Mouse (Mus musculus): ENCODE measurements around the gene Il6st. TPM values are rescaled to one million over a fixed set of nuclear protein-coding genes. Genes with fewer than 3 reads are reported as not detected.

The Il6st gene
- polyA plus RNA-seq, 1 experiment: 19.5 TPM

GRCm38 (mm10) chr13:112490036-112490435, 26.2 kb downstream of the Il6st start:
- TF ChIP-seq POLR2A (IDR thresholded peaks at IDR 0.05; ENCODE audit: borderline replicate concordance, extremely low read depth, insufficient read depth, insufficient read length, poor library complexity, severe bottlenecking) (no peak), CTCF (IDR thresholded peaks at IDR 0.05; ENCODE audit: borderline replicate concordance, extremely low read depth, insufficient read depth, insufficient read length) (no peak)
- DNase-seq (ENCODE audit: low read depth): no peak

GRCm38 (mm10) chr13:112491636-112492284, 27.9 kb downstream of the Il6st start:
- no peak for TF ChIP-seq CTCF (IDR thresholded peaks at IDR 0.05; ENCODE audit: borderline replicate concordance, extremely low read depth, insufficient read depth, insufficient read length)
- no peak for DNase-seq (ENCODE audit: low read depth)

DNA sequence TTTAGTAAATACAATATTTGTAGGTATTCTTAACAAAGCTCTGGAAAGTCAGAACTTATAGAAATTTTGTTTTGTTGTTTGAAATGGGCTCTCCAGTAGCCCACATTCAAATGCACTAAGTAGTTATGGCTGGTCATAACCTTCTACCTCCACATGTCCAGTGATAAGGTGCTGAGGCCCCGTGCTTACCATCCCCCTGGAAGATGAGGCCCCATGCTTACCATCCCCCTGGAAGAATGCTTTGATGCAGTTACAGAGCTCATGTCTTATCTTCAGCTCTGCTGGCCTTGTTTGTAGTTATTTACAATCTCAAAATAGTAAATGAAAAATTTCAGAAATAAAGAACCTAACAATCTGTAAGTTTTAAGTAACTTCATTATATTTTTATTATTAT, 28.4 kb downstream of the Il6st start:
- no peak for DNase-seq (ENCODE audit: low read depth)
- TF ChIP-seq POLR2A (IDR thresholded peaks at IDR 0.05; ENCODE audit: borderline replicate concordance, extremely low read depth, insufficient read depth, insufficient read length, poor library complexity, severe bottlenecking) (no peak), CTCF (IDR thresholded peaks at IDR 0.05; ENCODE audit: borderline replicate concordance, extremely low read depth, insufficient read depth, insufficient read length) (no peak)

GRCm38 (mm10) chr13:112494590-112494989, 30.7 kb downstream of the Il6st start:
- TF ChIP-seq CTCF (IDR thresholded peaks at IDR 0.05; ENCODE audit: borderline replicate concordance, extremely low read depth, insufficient read depth, insufficient read length) (no peak), POLR2A (IDR thresholded peaks at IDR 0.05; ENCODE audit: borderline replicate concordance, extremely low read depth, insufficient read depth, insufficient read length, poor library complexity, severe bottlenecking) (no peak)
- no peak for DNase-seq (ENCODE audit: low read depth)

DNA sequence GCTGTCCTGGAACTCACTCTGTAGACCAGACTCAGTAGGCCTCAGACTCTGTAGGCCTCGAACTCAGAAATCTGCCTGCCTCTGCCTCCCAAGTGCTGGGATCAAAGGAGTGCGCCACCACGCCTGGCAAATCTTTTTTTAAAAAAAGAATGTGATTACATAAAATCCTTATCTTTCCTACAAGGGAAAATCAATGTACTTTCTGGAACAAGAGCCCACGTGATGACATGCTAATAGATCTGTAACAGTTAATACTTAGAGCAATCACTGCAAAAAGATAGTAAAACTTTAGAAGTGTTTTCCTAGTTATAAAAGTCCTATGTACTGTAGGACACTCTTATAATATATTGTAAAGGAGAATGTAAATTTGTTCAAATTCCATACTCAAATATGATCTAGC, 36.2 kb downstream of the Il6st start:
- no peak for TF ChIP-seq POLR2A (IDR thresholded peaks at IDR 0.05; ENCODE audit: borderline replicate concordance, extremely low read depth, insufficient read depth, insufficient read length, poor library complexity, severe bottlenecking)
- TF ChIP-seq CTCF (IDR thresholded peaks at IDR 0.05; ENCODE audit: borderline replicate concordance, extremely low read depth, insufficient read depth, insufficient read length): no peak
- no peak for DNase-seq (ENCODE audit: low read depth)

GRCm38 (mm10) chr13:112500466-112500865, 36.6 kb downstream of the Il6st start:
- no peak for DNase-seq (ENCODE audit: low read depth)
- TF ChIP-seq POLR2A (IDR thresholded peaks at IDR 0.05; ENCODE audit: borderline replicate concordance, extremely low read depth, insufficient read depth, insufficient read length, poor library complexity, severe bottlenecking): no peak
- TF ChIP-seq CTCF (IDR thresholded peaks at IDR 0.05; ENCODE audit: borderline replicate concordance, extremely low read depth, insufficient read depth, insufficient read length): no peak

DNA sequence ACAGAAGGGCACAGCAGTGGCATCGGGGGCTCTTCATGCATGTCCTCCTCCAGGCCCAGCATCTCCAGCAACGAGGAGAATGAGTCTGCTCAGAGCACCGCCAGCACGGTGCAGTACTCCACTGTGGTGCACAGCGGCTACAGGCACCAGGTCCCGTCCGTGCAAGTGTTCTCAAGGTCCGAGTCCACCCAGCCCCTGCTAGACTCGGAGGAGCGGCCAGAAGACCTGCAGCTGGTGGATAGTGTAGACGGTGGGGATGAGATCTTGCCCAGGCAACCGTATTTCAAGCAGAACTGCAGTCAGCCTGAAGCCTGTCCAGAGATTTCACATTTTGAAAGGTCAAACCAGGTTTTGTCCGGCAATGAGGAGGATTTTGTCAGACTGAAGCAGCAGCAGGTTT, 40.0 kb downstream of the Il6st start:
- no peak for DNase-seq (ENCODE audit: low read depth)

DNA sequence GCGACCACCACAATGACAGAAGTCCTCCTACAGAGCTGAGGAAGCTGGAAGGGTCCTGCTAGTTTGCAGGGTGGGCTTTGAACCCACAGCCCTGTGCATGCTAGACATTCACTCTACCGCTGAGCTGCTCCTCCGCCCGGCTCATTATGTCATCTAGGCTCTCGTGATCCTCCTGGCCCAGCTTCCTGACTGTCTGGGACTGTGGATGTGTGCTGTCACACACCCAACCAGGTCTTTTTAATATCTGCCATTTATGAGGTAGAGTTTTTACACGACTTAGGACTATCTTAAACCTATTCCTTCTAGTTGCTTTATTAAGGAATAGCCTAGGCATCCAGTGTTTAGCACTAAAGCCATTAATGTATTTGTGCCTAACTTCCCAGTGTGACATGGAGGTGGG, 41.6 kb downstream of the Il6st start:
- DNase-seq (ENCODE audit: low read depth): no peak
- no peak for TF ChIP-seq CTCF (IDR thresholded peaks at IDR 0.05; ENCODE audit: borderline replicate concordance, extremely low read depth, insufficient read depth, insufficient read length)
- no peak for TF ChIP-seq POLR2A (IDR thresholded peaks at IDR 0.05; ENCODE audit: borderline replicate concordance, extremely low read depth, insufficient read depth, insufficient read length, poor library complexity, severe bottlenecking)

More for the DNA sequence above, 40.0 kb downstream of the Il6st start:
- no peak for TF ChIP-seq CTCF (IDR thresholded peaks at IDR 0.05; ENCODE audit: borderline replicate concordance, extremely low read depth, insufficient read depth, insufficient read length)
- no peak for TF ChIP-seq POLR2A (IDR thresholded peaks at IDR 0.05; ENCODE audit: borderline replicate concordance, extremely low read depth, insufficient read depth, insufficient read length, poor library complexity, severe bottlenecking)

DNA sequence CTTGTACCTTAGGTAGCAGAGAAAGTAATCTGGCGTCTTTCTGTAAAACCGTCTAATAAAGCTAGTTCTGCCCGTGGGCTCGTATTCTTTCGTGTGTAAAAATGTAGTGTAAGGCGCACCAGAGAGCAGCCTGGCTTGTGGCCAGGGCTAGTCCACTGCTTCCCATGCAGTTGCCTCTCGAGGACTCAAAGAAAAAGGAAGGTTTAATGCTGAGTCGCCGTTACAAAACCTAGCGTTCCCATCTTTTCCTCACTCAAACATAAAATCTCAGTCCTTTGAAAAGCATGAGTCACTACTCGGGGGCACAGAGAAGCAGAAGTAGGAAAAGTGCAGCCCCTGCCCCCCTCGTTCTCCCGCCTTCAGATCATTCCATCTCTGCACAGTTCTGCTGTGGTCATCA, 42.9 kb downstream of the Il6st start:
- peak; percentile 31 for DNase-seq (ENCODE audit: low read depth)
- no peak for TF ChIP-seq CTCF (IDR thresholded peaks at IDR 0.05; ENCODE audit: borderline replicate concordance, extremely low read depth, insufficient read depth, insufficient read length)
- TF ChIP-seq POLR2A (IDR thresholded peaks at IDR 0.05; ENCODE audit: borderline replicate concordance, extremely low read depth, insufficient read depth, insufficient read length, poor library complexity, severe bottlenecking): no peak

- peak; percentile 22 for DNase-seq (ENCODE audit: low read depth)
- TF ChIP-seq CTCF (IDR thresholded peaks at IDR 0.05; ENCODE audit: borderline replicate concordance, extremely low read depth, insufficient read depth, insufficient read length) (no peak), POLR2A (IDR thresholded peaks at IDR 0.05; ENCODE audit: borderline replicate concordance, extremely low read depth, insufficient read depth, insufficient read length, poor library complexity, severe bottlenecking) (no peak)
Measured at GRCm38 (mm10) chr13:112507691-112508090, 43.8 kb downstream of the Il6st start.

GRCm38 (mm10) chr13:112508487-112508886, 44.6 kb downstream of the Il6st start:
- no peak for TF ChIP-seq POLR2A (IDR thresholded peaks at IDR 0.05; ENCODE audit: borderline replicate concordance, extremely low read depth, insufficient read depth, insufficient read length, poor library complexity, severe bottlenecking)
- peak; percentile 67 for DNase-seq (ENCODE audit: low read depth)

GRCm38 (mm10) chr13:112509465-112509864, 45.6 kb downstream of the Il6st start:
- TF ChIP-seq CTCF (IDR thresholded peaks at IDR 0.05; ENCODE audit: borderline replicate concordance, extremely low read depth, insufficient read depth, insufficient read length) (peak; percentile 88; the same call in 1 of the 2 replicates), POLR2A (IDR thresholded peaks at IDR 0.05; ENCODE audit: borderline replicate concordance, extremely low read depth, insufficient read depth, insufficient read length, poor library complexity, severe bottlenecking) (no peak)

More at GRCm38 (mm10) chr13:112509465-112509864, 45.6 kb downstream of the Il6st start:
- DNase-seq (ENCODE audit: low read depth): peak; percentile 87

Measured in brain, embryonic 14.5 days (tissue).